Mouse (Mus musculus) kidney, postnatal 4 days (tissue): ENCODE measurements around the gene Cd300ld2.
"Not testable (repeated sequence)": the region's sequence is repeated elsewhere in the genome, so short reads cannot be mapped to it uniquely, and the experiment has no call there.

Experiments used
- DNase-seq, 2 experiments: peaks; one replicate each; pipeline ENCODE4 v3.0.0; 2021; ENCODE audit warnings: mixed read lengths in 2 of 2

The Cd300ld2 gene

DNA sequence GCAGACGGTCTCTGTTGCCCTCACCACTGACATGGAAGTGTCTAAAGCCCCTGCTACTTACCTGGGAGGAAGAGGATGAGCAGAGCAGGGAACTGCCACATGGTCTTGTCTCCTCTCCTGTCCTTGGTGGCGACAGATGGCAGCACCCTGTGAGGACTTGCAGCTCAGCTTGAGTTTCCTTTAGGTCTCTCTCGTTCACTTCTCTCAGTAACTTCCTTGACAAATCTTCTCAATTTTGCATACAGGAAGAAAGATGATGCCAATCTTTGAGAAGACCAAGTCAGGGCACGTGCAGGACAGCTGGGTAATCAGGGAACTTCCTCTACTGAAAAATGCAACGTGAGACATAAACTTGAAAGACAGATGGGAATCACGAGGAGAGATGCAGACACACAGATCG is at the start of gene Cd300ld2:
Cd300ld2 (minus strand) TSS at position 101 of the 400 bp plus-strand sequence.
- DNase-seq: not testable (repeated sequence)

GRCm38 (mm10) chr11:115062077-115062476 is 46.1 kb upstream of the Cd300ld2 start, which contains the start of gene Cd300e:
Gene Cd300e, minus strand, starts transcription at chr11:115062177.
- no peak for DNase-seq

- no peak for DNase-seq
Observed at GRCm38 (mm10) chr11:115059797-115060196, 43.8 kb upstream of the Cd300ld2 start.

DNA sequence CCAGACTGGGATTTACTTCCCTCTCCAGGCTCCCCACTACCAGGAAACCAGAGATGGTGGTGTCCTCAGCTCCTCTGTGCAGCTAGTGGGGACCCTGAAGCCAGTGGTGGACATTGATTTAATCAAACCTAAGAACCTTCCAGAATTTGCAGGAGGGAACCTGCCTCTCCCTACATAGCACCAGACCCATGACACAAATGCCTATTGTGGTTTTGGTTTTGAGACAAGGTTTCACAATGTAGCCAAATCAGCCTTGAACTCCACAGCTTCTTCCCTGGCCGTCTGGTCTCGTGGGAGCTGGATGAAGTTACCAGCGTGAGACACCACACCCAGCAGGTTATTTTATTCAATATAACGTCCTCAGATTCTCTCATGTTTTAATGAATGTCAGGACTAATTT is 42.7 kb upstream of the Cd300ld2 start:
- DNase-seq: no peak

DNA sequence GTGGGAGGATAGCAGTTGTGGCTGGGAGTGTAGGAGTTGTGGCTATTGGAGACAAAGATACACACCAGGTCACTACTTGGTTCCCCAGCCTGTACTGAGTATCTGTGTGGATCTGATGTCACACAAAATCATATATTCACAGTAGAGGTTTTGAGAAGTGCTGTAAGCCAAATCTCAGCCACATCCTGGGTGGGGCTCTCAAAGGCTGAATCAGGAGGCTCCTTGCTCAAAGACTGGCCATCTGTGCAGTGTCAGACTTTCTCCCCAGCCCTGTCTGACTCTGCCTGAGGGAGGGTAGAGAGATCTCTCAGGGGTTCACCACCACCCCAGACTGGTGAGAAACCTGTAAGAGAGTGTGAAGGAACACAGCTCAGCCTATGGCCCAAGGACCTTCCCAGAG is 38.5 kb upstream of the Cd300ld2 start:
- DNase-seq: no peak

- no peak for DNase-seq
Observed at GRCm38 (mm10) chr11:115052991-115053390, 37.0 kb upstream of the Cd300ld2 start.

GRCm38 (mm10) chr11:115052206-115052605 is 36.2 kb upstream of the Cd300ld2 start:
- peak; percentile 81 to 84 for DNase-seq

DNA sequence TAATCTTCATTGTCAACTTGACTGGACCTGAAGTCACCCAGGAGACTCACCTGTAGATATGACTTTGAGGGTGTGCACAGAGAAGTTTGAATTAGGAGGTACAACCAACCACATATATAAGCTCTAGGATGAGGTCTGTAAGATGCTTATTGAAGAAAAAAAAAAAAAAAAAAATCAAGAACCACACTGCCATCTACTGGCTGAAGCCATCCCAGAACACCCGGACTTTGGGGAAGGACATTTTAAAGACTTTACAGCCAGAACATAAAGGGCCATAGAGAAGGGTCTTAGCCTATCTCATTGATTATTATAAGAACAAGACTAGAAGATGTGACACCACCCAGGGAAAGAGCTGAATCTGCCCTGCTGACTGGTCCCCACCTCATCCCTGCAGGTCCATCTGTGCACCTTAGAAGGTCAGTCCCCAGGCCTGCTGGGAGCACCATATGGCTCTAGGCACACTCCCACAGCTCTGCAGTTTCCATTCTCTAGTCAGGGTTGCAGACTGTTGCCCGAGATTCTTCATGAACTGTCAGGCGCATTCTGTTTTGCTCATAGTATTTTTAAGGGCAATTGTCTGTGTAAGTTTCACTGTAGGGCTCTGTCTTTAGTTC is 33.4 kb upstream of the Cd300ld2 start:
- peak in 1 of 2 experiments; percentile 8 for DNase-seq

DNA sequence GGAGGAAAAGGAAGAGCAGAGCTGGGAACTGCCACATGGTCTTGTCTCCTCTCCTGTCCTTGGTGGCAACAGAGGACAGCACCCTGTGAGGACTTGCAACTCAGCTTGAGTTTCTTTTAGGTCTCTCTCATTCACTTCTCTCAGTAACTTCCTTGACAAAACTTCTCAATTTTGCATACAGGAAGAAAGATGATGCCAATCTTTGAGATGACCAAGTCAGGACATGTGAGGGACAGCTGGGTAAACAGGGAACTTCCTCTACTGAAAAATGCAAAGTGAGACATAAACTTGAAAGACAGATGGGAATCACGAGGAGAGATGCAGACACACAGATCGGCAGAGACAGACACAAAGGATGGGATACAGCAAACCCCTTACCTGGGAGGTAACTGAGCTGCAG is 32.3 kb upstream of the Cd300ld2 start, which contains the start of gene Cd300ld3:
Cd300ld3 (minus strand) TSS at position 151 of the 400 bp plus-strand sequence.
- DNase-seq: no peak

GRCm38 (mm10) chr11:115037669-115038068 is 21.7 kb upstream of the Cd300ld2 start, which contains the start of gene Cd300ld5:
Gene Cd300ld5, minus strand, starts transcription at chr11:115037769.
- DNase-seq: not testable (repeated sequence)

DNA sequence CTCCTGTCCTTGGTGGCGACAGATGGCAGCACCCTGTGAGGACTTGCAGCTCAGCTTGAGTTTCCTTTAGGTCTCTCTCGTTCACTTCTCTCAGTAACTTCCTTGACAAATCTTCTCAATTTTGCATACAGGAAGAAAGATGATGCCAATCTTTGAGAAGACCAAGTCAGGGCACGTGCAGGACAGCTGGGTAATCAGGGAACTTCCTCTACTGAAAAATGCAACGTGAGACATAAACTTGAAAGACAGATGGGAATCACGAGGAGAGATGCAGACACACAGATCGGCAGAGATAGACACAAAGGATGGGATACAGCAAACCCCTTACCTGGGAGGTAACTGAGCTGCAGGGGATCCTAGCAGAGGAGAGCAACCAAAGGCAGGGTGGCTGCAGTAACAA is 10.9 kb upstream of the Cd300ld2 start, which contains the start of gene Cd300ld4:
Cd300ld4 (minus strand) TSS at position 101 of the 400 bp plus-strand sequence.
- not testable (repeated sequence) for DNase-seq

DNA sequence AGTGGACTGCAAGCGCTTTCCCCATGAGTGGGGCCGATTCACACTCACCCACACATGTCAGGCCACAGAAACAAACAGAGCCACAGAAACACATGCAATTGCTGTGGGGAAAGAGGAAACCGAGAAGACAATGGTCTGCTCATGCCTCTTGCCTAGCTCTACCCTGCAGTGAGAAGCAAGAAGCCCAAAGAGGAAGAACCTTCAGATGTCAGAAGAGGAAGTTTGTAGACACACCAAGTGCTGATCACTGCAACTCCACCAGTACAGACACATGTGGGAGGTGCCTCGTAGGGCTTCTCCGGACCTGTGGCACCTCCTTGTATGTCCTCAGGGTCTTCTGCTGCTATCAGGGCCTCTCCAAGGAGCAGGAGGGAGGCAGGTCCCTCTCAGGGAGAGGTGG is 11.9 kb downstream of the Cd300ld2 start:
- no peak for DNase-seq

GRCm38 (mm10) chr11:115001474-115002040 is 14.4 kb downstream of the Cd300ld2 start, which contains the start of gene Cd300c2:
Gene Cd300c2, minus strand, starts transcription at chr11:115001880.
- no peak for DNase-seq

DNA sequence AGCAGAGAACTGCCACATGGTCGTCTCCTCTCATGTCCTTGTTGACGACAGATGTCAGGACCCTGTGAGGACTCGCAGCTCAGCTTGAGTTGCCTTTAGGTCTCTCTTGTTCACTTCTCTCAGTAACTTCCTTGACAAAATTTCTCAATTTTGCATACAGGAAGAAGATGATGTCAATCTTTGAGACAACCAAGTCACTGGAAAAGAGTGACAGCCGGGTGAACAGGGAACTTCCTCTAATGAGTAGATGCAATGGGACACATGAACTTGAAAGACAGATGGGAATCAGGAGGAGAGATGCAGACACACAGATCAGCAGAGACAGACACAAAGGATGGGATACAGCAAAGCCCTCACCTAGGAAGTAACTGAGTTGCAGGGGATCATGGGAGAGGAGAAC is 26.2 kb downstream of the Cd300ld2 start, which contains the start of gene Cd300ld:
Cd300ld (minus strand) TSS at position 130 of the 400 bp plus-strand sequence.
- DNase-seq: no peak

GRCm38 (mm10) chr11:114981866-114982265 is 34.1 kb downstream of the Cd300ld2 start:
- no peak for DNase-seq

GRCm38 (mm10) chr11:114972726-114973125 is 43.3 kb downstream of the Cd300ld2 start:
- DNase-seq: no peak

GRCm38 (mm10) chr11:114968752-114969207 is 47.2 kb downstream of the Cd300ld2 start, which contains the start of gene Cd300c:
Gene Cd300c, minus strand, starts transcription at chr11:114969157.
- no peak for DNase-seq

DNA sequence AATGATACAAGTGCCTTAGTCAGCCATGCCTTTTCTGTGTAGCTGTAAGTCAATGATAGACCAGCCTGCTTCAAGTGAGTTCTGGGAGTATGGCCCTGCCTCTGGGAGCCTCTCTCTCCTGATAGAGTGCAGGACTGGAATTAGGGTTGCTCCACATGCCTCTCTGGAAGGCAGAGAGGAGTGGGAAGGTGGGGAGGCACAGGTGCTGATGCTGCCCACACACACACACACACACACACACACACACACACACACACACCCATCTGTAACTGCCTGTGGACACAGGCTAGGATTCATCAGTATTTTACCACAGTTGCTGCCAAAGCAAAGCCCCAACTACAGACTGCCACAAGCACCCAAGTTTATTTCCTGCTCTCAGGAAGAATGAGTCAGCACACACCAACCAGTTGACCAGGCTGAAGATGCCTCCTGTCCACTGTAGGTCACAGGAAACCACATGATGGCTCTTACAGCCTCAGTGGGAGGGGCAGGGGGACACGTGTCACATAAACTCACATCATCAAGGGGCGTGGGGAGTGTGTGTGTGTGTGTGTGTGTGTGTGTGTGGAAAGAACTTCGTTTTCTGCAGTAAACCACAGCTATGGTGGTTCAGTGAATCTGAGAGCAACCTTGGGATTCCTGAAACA is 50.7 kb downstream of the Cd300ld2 start:
- DNase-seq: peak in 1 of 2 experiments; percentile 7

DNA sequence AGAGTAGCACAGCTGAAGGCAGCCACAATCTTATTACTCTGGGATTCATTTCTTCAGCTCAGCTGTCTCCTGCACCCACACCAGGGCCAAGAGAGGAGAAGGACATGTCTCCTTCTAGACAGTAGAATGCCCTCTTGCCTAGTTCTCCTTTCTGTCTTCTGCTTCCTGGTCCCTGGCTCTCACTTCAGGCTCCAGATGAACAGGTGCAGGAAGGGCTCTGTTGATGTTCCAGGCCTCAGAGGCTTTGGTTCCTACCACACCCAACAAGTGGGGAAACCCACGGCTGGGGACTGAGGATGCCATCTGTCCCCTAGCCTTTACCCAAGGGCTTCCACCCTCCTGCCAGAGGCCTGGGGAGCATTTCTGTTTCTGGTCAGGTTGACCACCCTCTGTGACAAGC is 55.6 kb downstream of the Cd300ld2 start:
- DNase-seq: no peak
